Mouse (Mus musculus) layer of hippocampus, adult 18-20 months (tissue): ENCODE results near the gene Fads6. TPM values are rescaled to one million over a fixed set of nuclear protein-coding genes. Genes with fewer than 3 reads are reported as not detected.

Source experiments
- DNase-seq, 2 experiments: peaks; one replicate each; pipeline ENCODE4 v3.0.0; 2022; ENCODE audit warnings: low spot score in 2 of 2
- total RNA-seq, 2 experiments: library from RNA; stranded (reverse); gene quantifications; 2 replicates each; pipeline ENCODE4 v1.2.3; 2021

Fads6 gene
- total RNA-seq, 2 experiments from 2014 or later: 16.7 to 17.3 TPM

DNA sequence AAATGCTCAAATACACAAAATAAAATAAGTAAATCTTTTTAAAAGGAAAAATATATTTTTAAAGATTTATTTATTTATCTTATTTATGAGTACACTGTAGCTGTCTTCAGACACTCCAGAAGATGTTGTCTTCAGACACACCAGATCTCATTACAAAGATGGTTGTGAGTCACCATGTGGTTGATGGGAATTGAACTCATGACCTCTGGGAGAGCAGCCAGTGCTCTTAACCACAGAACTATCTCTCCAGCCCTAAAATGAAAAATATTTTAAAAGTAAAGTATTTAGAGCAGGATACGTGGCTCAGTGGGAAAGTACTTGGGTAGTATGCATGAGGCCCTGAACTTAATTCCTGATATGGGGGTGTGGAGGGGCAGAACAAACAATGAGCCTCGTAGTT lies 3.9 kb upstream of the Fads6 start:
- no peak for DNase-seq

- no peak for DNase-seq
Observed at GRCm38 (mm10) chr11:115300745-115301144, 3.3 kb upstream of the Fads6 start.

DNA sequence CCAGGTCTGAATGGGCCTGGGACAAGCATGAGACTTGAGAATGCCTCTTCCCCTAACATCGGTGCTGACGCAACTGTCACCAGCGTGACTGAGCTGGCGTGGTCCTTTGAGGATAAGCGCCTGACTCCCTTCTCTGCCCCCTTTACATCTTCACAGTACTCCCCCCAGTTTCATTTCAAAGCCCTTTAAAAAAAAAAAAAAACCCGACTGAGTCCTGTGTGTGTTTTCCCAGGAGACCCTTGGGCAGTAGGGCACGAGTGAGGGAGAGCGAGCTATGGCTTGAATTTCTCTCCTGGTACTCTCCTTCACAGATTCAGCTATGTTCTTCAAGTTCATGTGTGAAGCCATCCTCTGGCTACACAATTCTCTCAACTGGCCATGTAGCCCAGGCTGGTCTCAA lies 697 bp upstream of the Fads6 start:
- no peak for DNase-seq

GRCm38 (mm10) chr11:115296471-115297210 lies 822 bp downstream of the Fads6 start:
- DNase-seq: no peak

GRCm38 (mm10) chr11:115295939-115296338 lies 1.5 kb downstream of the Fads6 start:
- no peak for DNase-seq

GRCm38 (mm10) chr11:115292631-115293375 lies 4.7 kb downstream of the Fads6 start:
- DNase-seq: no peak

GRCm38 (mm10) chr11:115291503-115291902 lies 6.0 kb downstream of the Fads6 start:
- no peak for DNase-seq

DNA sequence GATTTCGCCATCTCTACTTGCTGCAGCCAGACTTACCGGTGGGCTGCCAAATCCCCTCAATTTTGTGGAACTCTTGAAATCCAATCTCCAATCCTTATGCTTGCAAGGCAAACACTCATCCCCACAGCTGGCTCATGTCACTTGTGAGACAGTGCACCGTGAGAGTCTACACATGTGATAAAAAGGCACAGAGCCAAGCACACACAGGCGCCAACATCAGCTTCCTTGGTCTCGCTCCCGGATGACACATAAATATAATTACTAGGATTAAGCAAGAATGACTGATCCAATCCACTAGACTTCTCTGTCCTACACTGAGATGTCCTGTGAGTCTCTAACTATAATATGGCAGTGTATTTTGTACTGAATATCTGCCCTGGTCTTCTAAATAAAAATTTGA lies 6.5 kb downstream of the Fads6 start:
- no peak for DNase-seq

- DNase-seq: no peak
Observed at GRCm38 (mm10) chr11:115290314-115290713, 7.1 kb downstream of the Fads6 start.

- no peak for DNase-seq
Observed at GRCm38 (mm10) chr11:115289885-115290284, 7.6 kb downstream of the Fads6 start.

DNA sequence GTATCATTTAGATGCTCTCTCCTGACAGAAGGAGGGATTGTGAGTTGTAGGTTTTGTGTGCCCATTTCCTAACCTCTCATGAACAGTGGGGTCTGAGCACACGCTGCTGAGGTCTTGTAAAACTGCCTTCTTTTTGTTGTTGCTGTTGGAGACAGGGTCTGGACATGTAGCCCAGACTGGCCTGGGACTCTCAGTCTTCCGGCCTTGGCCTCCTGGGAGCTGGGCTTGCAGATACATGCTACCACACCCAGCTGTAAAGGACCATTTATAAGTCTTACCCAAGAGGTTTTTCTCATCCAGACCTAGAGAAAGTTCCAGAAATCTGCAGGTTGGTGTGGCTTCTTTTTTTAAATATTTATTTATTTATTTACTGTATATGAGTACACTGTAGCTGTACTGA lies 9.2 kb downstream of the Fads6 start:
- no peak for DNase-seq

- no peak for DNase-seq
Observed at GRCm38 (mm10) chr11:115287386-115287785, 10.1 kb downstream of the Fads6 start.

- DNase-seq: peak in 1 of 2 experiments; percentile 40
Observed at GRCm38 (mm10) chr11:115286201-115286993, 11.1 kb downstream of the Fads6 start.

DNA sequence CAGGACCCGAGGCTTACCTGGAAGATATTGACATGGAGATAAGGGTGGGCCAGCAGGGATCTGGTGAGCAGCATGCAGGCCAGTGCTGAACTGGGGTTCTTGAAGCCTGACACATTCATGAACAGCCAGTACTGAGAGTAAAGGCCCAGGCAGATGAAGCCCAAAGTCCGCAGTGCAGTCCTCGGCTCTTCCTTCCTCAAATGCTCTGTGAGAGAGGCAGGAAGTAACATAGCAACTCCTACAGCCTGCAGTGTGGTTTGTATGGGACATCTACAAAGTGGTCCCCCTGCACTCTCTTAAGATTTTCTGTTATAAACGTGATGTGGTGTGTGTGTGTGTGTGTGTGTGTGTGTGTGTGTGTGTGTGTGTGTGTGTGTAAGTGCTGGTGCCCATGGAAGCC lies 12.2 kb downstream of the Fads6 start:
- DNase-seq: no peak

DNA sequence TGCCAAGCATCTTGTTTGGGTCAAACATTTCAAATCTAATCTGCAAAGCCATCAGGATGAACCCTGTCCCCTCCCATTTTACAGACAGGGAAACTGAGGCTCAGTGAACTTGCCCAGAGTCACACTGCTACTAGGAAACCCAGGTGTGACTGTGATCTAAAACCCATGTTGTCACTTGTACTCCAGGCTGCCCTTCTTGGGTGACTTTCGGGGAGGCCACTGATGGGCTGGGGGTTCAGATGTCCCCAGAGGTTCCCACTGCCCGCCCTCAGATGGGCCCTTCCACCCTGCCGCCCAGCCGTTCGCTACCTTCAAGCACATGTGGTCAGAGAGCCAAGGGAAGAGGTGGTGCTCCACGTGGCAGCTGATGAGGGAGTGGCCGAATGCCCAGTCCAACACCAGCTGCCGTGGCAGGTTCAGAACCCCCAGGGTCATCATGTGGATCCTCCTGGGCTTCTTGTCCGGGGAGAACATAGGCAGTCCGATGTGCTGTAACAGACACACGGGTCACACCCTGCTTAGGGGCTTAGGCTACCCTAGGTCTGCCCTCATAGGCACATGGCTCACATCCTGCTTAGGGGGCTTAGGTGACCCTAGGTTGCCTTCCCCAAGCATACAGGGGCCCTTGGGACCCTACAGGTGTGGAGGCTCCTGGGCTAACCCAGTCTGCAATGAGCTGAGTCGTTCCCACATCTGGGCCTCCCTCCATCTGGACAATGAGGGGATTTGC lies 13.4 kb downstream of the Fads6 start:
- no peak for DNase-seq

GRCm38 (mm10) chr11:115283486-115283765 lies 14.0 kb downstream of the Fads6 start:
- DNase-seq: no peak

DNA sequence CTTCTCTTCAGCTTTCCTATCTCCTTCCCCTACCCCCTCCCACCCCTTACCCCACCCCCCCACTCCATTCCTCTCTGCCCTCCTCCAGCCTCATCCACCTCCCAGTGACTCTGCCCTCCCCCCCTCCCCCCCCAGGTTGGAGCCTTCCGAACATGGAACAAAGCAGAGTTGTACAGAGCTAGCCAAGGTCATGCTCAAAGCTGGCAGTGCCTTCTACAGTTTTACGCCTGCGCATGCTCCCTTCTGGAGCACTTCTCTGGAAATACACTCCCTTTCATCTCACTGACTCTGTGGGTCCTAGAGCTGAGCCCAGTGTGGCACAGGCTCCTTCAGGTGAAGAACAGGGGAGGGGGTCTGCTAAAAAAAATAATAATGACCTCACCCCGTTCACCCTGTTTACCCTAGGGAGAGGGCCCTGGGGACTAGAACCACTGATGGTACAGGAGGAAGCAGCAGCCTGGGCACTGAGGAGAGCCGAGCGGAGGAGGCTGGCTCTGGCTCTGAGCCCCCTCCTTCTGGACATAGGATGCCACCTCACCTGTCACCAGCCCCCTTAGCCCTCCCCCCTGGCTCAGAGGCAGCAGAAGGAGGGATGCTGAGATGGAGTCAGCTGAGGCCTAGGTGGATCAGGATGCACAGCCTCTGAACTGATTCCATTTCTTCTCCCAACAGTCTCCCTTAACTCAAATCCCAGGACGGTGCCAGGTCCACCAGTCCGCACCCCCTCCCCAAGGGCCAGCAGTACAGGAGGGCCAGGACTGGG lies 14.6 kb downstream of the Fads6 start:
- peak in 1 of 2 experiments; percentile 39 for DNase-seq

GRCm38 (mm10) chr11:115282295-115282694 lies 15.2 kb downstream of the Fads6 start:
- peak; percentile 44 to 65 for DNase-seq

- DNase-seq: no peak
Observed at GRCm38 (mm10) chr11:115279726-115280125, 17.7 kb downstream of the Fads6 start.

- no peak for DNase-seq
Observed at GRCm38 (mm10) chr11:115278176-115278575, 19.3 kb downstream of the Fads6 start.

GRCm38 (mm10) chr11:115277604-115277975 lies 19.9 kb downstream of the Fads6 start:
- no peak for DNase-seq
